Mouse (Mus musculus): ENCODE data around the gene Il17f.

GRCm38 (mm10) chr1:20804526-20804925 lies 14.1 kb upstream of the Il17f start:
- TF ChIP-seq CTCF (IDR thresholded peaks at IDR 0.05) (no peak), EP300 (IDR thresholded peaks at IDR 0.05) (no peak)

All from lung, postnatal 0 days (tissue).